Mouse (Mus musculus) kidney, adult 2 months (tissue): ENCODE measurements around the gene Banf1.
A peak's percentile ranks its signal among the peaks of the same experiment; 100 is the strongest.

Experiments used
- CTCF ChIP-seq: fragments of 200-500 bp; conservative IDR thresholded peaks from 2 replicates; pipeline ENCODE4 v1.5.1; 2011; ENCODE audit warnings: low read depth, mild to moderate bottlenecking, control low read depth, low read length, moderate library complexity, mixed read lengths; ENCODE audit not compliant: insufficient read depth, insufficient read length
- POLR2A ChIP-seq: fragments of 200-500 bp; IDR thresholded peaks from one replicate; pipeline ENCODE4 v1.6.1; 2011; ENCODE audit warnings: low read depth, low read length, control low read depth

DNA sequence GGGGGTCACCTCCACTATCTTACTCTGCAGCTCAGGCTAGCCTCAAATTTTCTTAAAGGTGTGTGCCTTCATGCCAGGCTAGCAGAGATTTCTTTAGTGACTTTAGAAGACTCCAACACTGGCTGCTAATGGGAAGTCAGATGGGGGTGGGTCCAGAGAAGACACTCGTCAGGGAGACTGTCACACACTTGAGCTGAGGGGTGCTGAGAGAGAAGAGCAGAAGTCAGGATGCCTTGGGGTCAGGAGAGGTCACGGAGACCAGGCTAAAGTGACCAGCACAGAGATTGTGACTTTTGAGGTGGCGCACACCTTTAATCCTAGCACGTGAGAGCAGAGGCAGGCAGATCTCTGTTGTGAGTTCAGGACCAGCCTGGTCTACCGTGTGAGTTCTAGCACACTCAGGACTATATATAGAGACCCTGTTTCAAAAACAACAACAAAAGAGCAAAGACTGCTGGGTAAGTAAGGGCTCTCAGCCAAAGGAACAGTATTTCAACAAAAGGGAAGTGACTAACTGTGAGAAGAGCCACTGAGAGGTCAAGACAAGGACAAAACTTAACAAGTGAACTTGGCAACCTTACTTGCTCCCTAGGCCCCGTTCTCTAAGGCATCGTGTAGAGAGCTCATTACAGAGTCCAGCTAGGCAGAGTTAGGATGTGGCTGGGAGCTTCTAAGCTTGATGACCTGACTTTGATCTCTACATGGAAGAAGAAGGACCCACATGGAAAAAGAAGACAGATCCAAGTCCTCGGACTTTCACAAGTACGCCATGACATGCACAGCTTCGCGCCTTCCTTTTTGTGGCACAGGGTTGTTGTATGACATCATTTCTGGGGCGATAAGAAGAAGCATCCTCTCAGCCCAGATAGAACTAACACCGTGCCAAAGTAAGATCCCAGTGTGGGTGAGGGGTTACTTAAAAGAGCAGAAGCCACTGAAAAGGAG lies 41.4 kb upstream of the Banf1 start:
- TF ChIP-seq CTCF, result no peak
- peak; percentile 12 for TF ChIP-seq POLR2A
